Mouse (Mus musculus): Measurements from ENCODE around the gene Gm10570. TPM values are rescaled to one million over a fixed set of nuclear protein-coding genes. Genes with fewer than 3 reads are reported as not detected.

Gm10570 gene
- not detected in 2 replicates for polyA plus RNA-seq (2015; fragmentation: Nextera tagmentation; extraction: Ambion mirVana)

- Histone ChIP-seq H3K9ac (replicated peaks) (peak within 1 kb of the TSS; percentile 26; the same call in 1 of the 2 replicates), H3K4me3 (ENCODE audit: low read depth, low read length) (peak within 1 kb of the TSS; percentile 47), H3K27me3 (ENCODE audit: insufficient read depth, low read length) (peaks cover 61% of the 10 kb centered on the region), H3K36me3 (replicated peaks; ENCODE audit: insufficient read depth, low read length) (no peaks in the 10 kb centered on the region), H3K4me1 (ENCODE audit: insufficient read depth) (peaks cover 14% of the 10 kb centered on the region), H3K4me2 (ENCODE audit: low read depth, low read length) (peak within 1 kb of the TSS; percentile 75), H3K9me3 (ENCODE audit: low read length) (no peaks in the 10 kb centered on the region), H3K27ac (ENCODE audit: low read depth) (no peak within 1 kb of the TSS)
- DNase-seq = no peak
- under 1% methylated on average over 51 of the region's 52 CpGs for WGBS (ENCODE audit: insufficient replicate concordance)
- ATAC-seq = 0 out of 2 replicates have a peak, but pooled peaks have one; percentile 29
- TF ChIP-seq EP300 (IDR thresholded peaks at IDR 0.05; ENCODE audit: low read depth) (no peak), CTCF (IDR thresholded peaks at IDR 0.05; ENCODE audit: low read depth) (no peak)
Measured at GRCm38 (mm10) chr4:130308231-130309081, at the start of gene Gm10570, which contains the start of gene Fabp3. TSS of gene Gm10570 (minus strand) at chr4:130308674. TSS of gene Fabp3 (plus strand) at chr4:130308595.

- H3K4me3 ChIP-seq (ENCODE audit: low read depth, low read length) = no peak overlapping the region
- H3K9ac ChIP-seq (replicated peaks) = no peak overlapping the region
- no peaks in the 10 kb centered on the region for H3K27me3 ChIP-seq (ENCODE audit: insufficient read depth, low read length)
- H3K4me1 ChIP-seq (ENCODE audit: insufficient read depth) = peaks cover 22% of the 10 kb centered on the region
- H3K9me3 ChIP-seq (ENCODE audit: low read length) = no peaks in the 10 kb centered on the region
- no peak overlapping the region for H3K4me2 ChIP-seq (ENCODE audit: low read depth, low read length)
- ATAC-seq = no peak
- DNase-seq = no peak
- no peak overlapping the region for H3K27ac ChIP-seq (ENCODE audit: low read depth)
- peaks cover 17% of the 10 kb centered on the region for H3K36me3 ChIP-seq (replicated peaks; ENCODE audit: insufficient read depth, low read length)
- no peak for TF ChIP-seq CTCF (IDR thresholded peaks at IDR 0.05; ENCODE audit: low read depth)
- no peak for TF ChIP-seq EP300 (IDR thresholded peaks at IDR 0.05; ENCODE audit: low read depth)
Measured at GRCm38 (mm10) chr4:130357946-130358345, 49.5 kb upstream of the Gm10570 start.

- Histone ChIP-seq H3K27me3 (ENCODE audit: insufficient read depth, low read length) (no peaks in the 10 kb centered on the region), H3K36me3 (replicated peaks; ENCODE audit: insufficient read depth, low read length) (peaks cover 45% of the 10 kb centered on the region)
Measured at GRCm38 (mm10) chr4:130352588-130352987, 44.1 kb upstream of the Gm10570 start.

GRCm38 (mm10) chr4:130350690-130351422 lies 42.4 kb upstream of the Gm10570 start:
- H3K9me3 ChIP-seq (ENCODE audit: low read length) = no peaks in the 10 kb centered on the region
- no peak overlapping the region for H3K4me3 ChIP-seq (ENCODE audit: low read depth, low read length)
- no peaks in the 10 kb centered on the region for H3K4me1 ChIP-seq (ENCODE audit: insufficient read depth)
- DNase-seq (no peak), ATAC-seq (0 out of 2 replicates have a peak, but pooled peaks have one; percentile 10)
- peaks cover 45% of the 10 kb centered on the region for H3K36me3 ChIP-seq (replicated peaks; ENCODE audit: insufficient read depth, low read length)
- H3K27me3 ChIP-seq (ENCODE audit: insufficient read depth, low read length) = no peaks in the 10 kb centered on the region
- TF ChIP-seq EP300 (IDR thresholded peaks at IDR 0.05; ENCODE audit: low read depth) = no peak
- peak; percentile 21; the same call in 1 of the 2 replicates for TF ChIP-seq CTCF (IDR thresholded peaks at IDR 0.05; ENCODE audit: low read depth)
- H3K9ac ChIP-seq (replicated peaks) = no peak overlapping the region
- no peak overlapping the region for H3K4me2 ChIP-seq (ENCODE audit: low read depth, low read length)
- WGBS (ENCODE audit: insufficient replicate concordance) = 77% methylated on average over 16 of the region's 16 CpGs
- H3K27ac ChIP-seq (ENCODE audit: low read depth) = no peak overlapping the region

More at GRCm38 (mm10) chr4:130352588-130352987, 44.1 kb upstream of the Gm10570 start:
- H3K27ac ChIP-seq (ENCODE audit: low read depth) = no peak overlapping the region
- 81% methylated on average over 7 of the region's 7 CpGs for WGBS (ENCODE audit: insufficient replicate concordance)
- no peak for TF ChIP-seq EP300 (IDR thresholded peaks at IDR 0.05; ENCODE audit: low read depth)
- TF ChIP-seq CTCF (IDR thresholded peaks at IDR 0.05; ENCODE audit: low read depth) = no peak
- no peaks in the 10 kb centered on the region for H3K9me3 ChIP-seq (ENCODE audit: low read length)
- H3K4me2 ChIP-seq (ENCODE audit: low read depth, low read length) = no peak overlapping the region
- no peak overlapping the region for H3K9ac ChIP-seq (replicated peaks)
- ATAC-seq = no peak
- no peaks in the 10 kb centered on the region for H3K4me1 ChIP-seq (ENCODE audit: insufficient read depth)
- no peak for DNase-seq
- no peak overlapping the region for H3K4me3 ChIP-seq (ENCODE audit: low read depth, low read length)

- DNase-seq (no peak), ATAC-seq (no peak)
- H3K9ac ChIP-seq (replicated peaks) = no peak overlapping the region
- H3K27me3 ChIP-seq (ENCODE audit: insufficient read depth, low read length) = no peaks in the 10 kb centered on the region
- no peak overlapping the region for H3K27ac ChIP-seq (ENCODE audit: low read depth)
- 89% methylated on average over 6 of the region's 6 CpGs for WGBS (ENCODE audit: insufficient replicate concordance)
- no peaks in the 10 kb centered on the region for H3K4me1 ChIP-seq (ENCODE audit: insufficient read depth)
- TF ChIP-seq EP300 (IDR thresholded peaks at IDR 0.05; ENCODE audit: low read depth) (no peak), CTCF (IDR thresholded peaks at IDR 0.05; ENCODE audit: low read depth) (peak; percentile 58)
- H3K4me3 ChIP-seq (ENCODE audit: low read depth, low read length) = no peak overlapping the region
- peaks cover 46% of the 10 kb centered on the region for H3K36me3 ChIP-seq (replicated peaks; ENCODE audit: insufficient read depth, low read length)
- no peaks in the 10 kb centered on the region for H3K9me3 ChIP-seq (ENCODE audit: low read length)
- no peak overlapping the region for H3K4me2 ChIP-seq (ENCODE audit: low read depth, low read length)
Measured at GRCm38 (mm10) chr4:130349666-130350065, 41.2 kb upstream of the Gm10570 start.

DNA sequence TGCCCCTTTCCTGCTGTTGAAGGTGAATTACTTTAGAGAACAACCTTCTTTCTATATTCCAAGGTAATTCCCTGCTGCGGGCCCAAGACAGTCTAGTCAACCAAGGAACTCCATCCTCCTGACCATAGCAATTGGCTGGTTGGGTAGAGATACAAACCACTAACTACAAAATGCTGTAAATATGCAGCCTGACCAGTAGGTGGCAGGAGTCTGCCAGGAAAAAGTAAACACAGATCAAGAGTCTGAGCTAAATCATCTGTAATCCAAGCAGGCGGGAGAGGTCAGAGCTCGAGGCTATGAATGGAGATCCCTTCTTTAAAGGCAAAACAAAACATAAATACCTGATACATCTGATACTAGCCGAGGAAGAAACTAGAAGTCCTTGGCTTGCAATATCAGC lies 33.2 kb upstream of the Gm10570 start:
- Histone ChIP-seq H3K27me3 (ENCODE audit: insufficient read depth, low read length) (no peaks in the 10 kb centered on the region), H3K4me2 (ENCODE audit: low read depth, low read length) (no peak overlapping the region), H3K9me3 (ENCODE audit: low read length) (no peaks in the 10 kb centered on the region), H3K9ac (replicated peaks) (no peak overlapping the region), H3K27ac (ENCODE audit: low read depth) (no peak overlapping the region), H3K4me1 (ENCODE audit: insufficient read depth) (no peaks in the 10 kb centered on the region), H3K4me3 (ENCODE audit: low read depth, low read length) (no peak overlapping the region), H3K36me3 (replicated peaks; ENCODE audit: insufficient read depth, low read length) (peaks cover 13% of the 10 kb centered on the region)
- 27% methylated on average over 4 of the region's 4 CpGs for WGBS (ENCODE audit: insufficient replicate concordance)
- DNase-seq = peak; percentile 65
- ATAC-seq = no peak
- TF ChIP-seq EP300 (IDR thresholded peaks at IDR 0.05; ENCODE audit: low read depth) (no peak), CTCF (IDR thresholded peaks at IDR 0.05; ENCODE audit: low read depth) (peak; percentile 89)
